Mouse (Mus musculus): ENCODE results near the gene Nxpe4.

- no peak for TF ChIP-seq CTCF (IDR thresholded peaks at IDR 0.05; ENCODE audit: low read depth)
- no peak for TF ChIP-seq EP300 (IDR thresholded peaks at IDR 0.05; ENCODE audit: low read depth)
These were observed 270.6 kb downstream of the Nxpe4 start for GRCm38 (mm10) chr9:48432449-48432848.
